8 mouse cellular contexts compared by ENCODE assay signal in the genomic region with DNA sequence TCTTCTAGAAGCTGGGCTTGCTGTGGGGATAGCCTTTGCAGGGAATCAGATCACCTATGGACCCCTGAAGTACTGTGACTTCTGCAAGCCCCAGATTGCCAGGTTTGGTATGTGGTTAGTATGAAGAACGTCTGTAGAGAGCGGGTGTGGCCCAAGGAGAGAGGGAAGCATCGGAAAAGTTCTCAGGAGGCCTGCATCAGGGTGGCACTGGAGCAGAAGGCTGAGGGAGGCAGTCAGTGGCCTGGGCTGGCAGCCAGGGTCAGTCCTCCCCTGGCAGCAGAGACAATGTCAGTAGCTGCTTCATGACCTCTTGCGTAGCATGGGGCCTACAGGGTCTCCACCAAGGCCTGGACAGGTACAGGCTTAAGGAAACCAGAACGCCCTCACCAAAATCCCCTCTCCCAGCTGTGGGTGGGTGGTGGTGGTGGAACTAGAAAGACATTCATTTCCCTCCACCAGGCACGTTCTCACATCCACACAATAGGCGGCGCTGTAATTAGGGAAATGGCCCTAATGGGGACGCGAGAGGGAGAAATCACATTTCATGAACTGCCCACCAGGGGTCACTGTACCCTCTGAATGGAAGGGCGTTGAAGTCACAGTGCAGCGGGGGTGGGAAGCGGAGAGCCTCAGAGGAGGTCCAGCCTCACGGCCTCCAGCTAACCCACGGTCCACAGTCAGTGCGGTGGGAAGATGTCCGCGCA. TPM values are rescaled to one million over a fixed set of nuclear protein-coding genes. Genes with fewer than 3 reads are reported as not detected.
A peak's percentile ranks its signal among the peaks of the same experiment; 100 is the strongest.
DNase-seq lines count a peak whose midpoint lies in the region; ATAC-seq and TF ChIP-seq lines count a peak whose summit lies in the region.

No protein-coding gene starts in this region.

- peaks cover 25% of the 10 kb centered on the region for H3K4me1 ChIP-seq in embryonic facial prominence, embryonic 13.5 days
- H3K4me1 ChIP-seq in limb, embryonic 14.5 days (ENCODE audit: control insufficient read depth, insufficient read depth, low read length): peaks cover 5% of the 10 kb centered on the region
- 0 out of 2 replicates have a peak, but pooled peaks cover 6% of the 10 kb centered on the region for H3K4me1 ChIP-seq in midbrain, postnatal 0 days (ENCODE audit: insufficient read depth, low read length)

- H3K9me3 ChIP-seq in embryonic facial prominence, embryonic 13.5 days: no peaks in the 10 kb centered on the region
- H3K9me3 ChIP-seq in limb, embryonic 14.5 days (ENCODE audit: control insufficient read depth, low read length): no peaks in the 10 kb centered on the region
- no peaks in the 10 kb centered on the region for H3K9me3 ChIP-seq in midbrain, postnatal 0 days (ENCODE audit: low read length)

- DNase-seq in 3T3-L1 (ENCODE audit: low read depth, low spot score): peak; percentile 75
- DNase-seq in adrenal gland, postnatal 25 days: peak; percentile 79
- DNase-seq in heart, adult 9 months (ENCODE audit: low spot score in 2 of 2): peak; percentile 79 to 82
- peak; percentile 89 for DNase-seq in kidney, adult 9 months
- DNase-seq in limb, embryonic 14.5 days (ENCODE audit: low spot score): peak; percentile 83
- DNase-seq in midbrain, postnatal 0 days (ENCODE audit: low spot score): peak; percentile 94
- DNase-seq in spleen, postnatal 14 days (ENCODE audit: low spot score in 2 of 2): peak; percentile 47 to 76

- no peak for ATAC-seq in embryonic facial prominence, embryonic 13.5 days (ENCODE audit: insufficient number of reproducible peaks, insufficient read depth, low FRiP score, low TSS enrichment, low read depth)
- ATAC-seq in limb, embryonic 14.5 days (ENCODE audit: low FRiP score, low read depth): peak; percentile 53; the same call in 1 of the 2 replicates
- peak; percentile 63; the same call in 1 of the 2 replicates for ATAC-seq in midbrain, postnatal 0 days (ENCODE audit: low FRiP score)

- 22% methylated on average over 18 of the region's 18 CpGs for WGBS in embryonic facial prominence, embryonic 13.5 days
- WGBS in limb, embryonic 14.5 days: 28% methylated on average over 18 of the region's 18 CpGs
- WGBS in midbrain, postnatal 0 days: 24% methylated on average over 18 of the region's 18 CpGs

- H3K9ac ChIP-seq in embryonic facial prominence, embryonic 13.5 days: no peak overlapping the region
- no peak overlapping the region for H3K9ac ChIP-seq in limb, embryonic 14.5 days (ENCODE audit: low read depth, low read length, severe bottlenecking)
- H3K9ac ChIP-seq in midbrain, postnatal 0 days (replicated peaks; ENCODE audit: low read length, poor library complexity, severe bottlenecking): peak overlapping the region; percentile 44; the same call in 1 of the 2 replicates

- H3K4me2 ChIP-seq in embryonic facial prominence, embryonic 13.5 days: peak overlapping the region; percentile 60
- H3K4me2 ChIP-seq in limb, embryonic 14.5 days (replicated peaks; ENCODE audit: low read depth, low read length, severe bottlenecking): peak overlapping the region; percentile 41
- H3K4me2 ChIP-seq in midbrain, postnatal 0 days (ENCODE audit: low read depth, low read length, poor library complexity, severe bottlenecking): peak overlapping the region; percentile 50

- H3K36me3 ChIP-seq in embryonic facial prominence, embryonic 13.5 days: no peaks in the 10 kb centered on the region
- H3K36me3 ChIP-seq in limb, embryonic 14.5 days (ENCODE audit: control insufficient read depth, insufficient read depth, low read length): no peaks in the 10 kb centered on the region
- H3K36me3 ChIP-seq in midbrain, postnatal 0 days (ENCODE audit: insufficient read depth, low read length): no peaks in the 10 kb centered on the region

- 0 out of 2 replicates have a peak, but pooled peaks have one; percentile 13 for TF ChIP-seq POLR2A in limb, embryonic 14.5 days (IDR thresholded peaks at IDR 0.05; ENCODE audit: borderline replicate concordance, extremely low read depth, insufficient read depth, insufficient read length)

- TF ChIP-seq CTCF in midbrain, postnatal 0 days (IDR thresholded peaks at IDR 0.05): peak; percentile 96

- H3K4me3 ChIP-seq in embryonic facial prominence, embryonic 13.5 days: peak overlapping the region; percentile 33
- peak overlapping the region; percentile 26 for H3K4me3 ChIP-seq in limb, embryonic 14.5 days (replicated peaks; ENCODE audit: low read length)
- peak overlapping the region; percentile 29 for H3K4me3 ChIP-seq in midbrain, postnatal 0 days (ENCODE audit: low read depth, low read length)

- peaks cover 38% of the 10 kb centered on the region for H3K27me3 ChIP-seq in embryonic facial prominence, embryonic 13.5 days
- H3K27me3 ChIP-seq in limb, embryonic 14.5 days (ENCODE audit: control insufficient read depth, insufficient read depth, low read length): peaks cover 22% of the 10 kb centered on the region
- H3K27me3 ChIP-seq in midbrain, postnatal 0 days (ENCODE audit: insufficient read depth, low read length): no peaks in the 10 kb centered on the region

- H3K27ac ChIP-seq in embryonic facial prominence, embryonic 13.5 days: no peak overlapping the region
- no peak overlapping the region for H3K27ac ChIP-seq in limb, embryonic 14.5 days (replicated peaks; ENCODE audit: low read depth, low read length)
- H3K27ac ChIP-seq in midbrain, postnatal 0 days (ENCODE audit: low read depth, low read length): peak overlapping the region; percentile 47; the same call in 1 of the 2 replicates

RNA-seq across cellular contexts. Expression of gene Arhgap27, which starts 31.2 kb away (rescaled TPM):
- 12.8 and 15.2 TPM in 2 replicates for total RNA-seq in adrenal gland, postnatal 25 days (2021)
- polyA plus RNA-seq in embryonic facial prominence, embryonic 13.5 days (2015; fragmentation: Nextera tagmentation; extraction: Ambion mirVana): 6.8 and 7.2 TPM in 2 replicates
- 14.1 and 16.7 TPM in 2 replicates for polyA plus RNA-seq in limb, embryonic 14.5 days (2012; rRNA removed)
- 8.4 and 9.4 TPM in 2 replicates for polyA plus RNA-seq in limb, embryonic 14.5 days (2014; fragmentation: Nextera tagmentation; extraction: Ambion mirVana)
- 7.6 and 7.9 TPM in 2 replicates for total RNA-seq in midbrain, postnatal 0 days (2014; rRNA removed)
- polyA plus RNA-seq in midbrain, postnatal 0 days (2015; fragmentation: Nextera tagmentation; extraction: Ambion mirVana): 4.9 and 6.2 TPM in 2 replicates
